8 mouse cellular contexts compared by ENCODE assay signal in the genomic region with DNA sequence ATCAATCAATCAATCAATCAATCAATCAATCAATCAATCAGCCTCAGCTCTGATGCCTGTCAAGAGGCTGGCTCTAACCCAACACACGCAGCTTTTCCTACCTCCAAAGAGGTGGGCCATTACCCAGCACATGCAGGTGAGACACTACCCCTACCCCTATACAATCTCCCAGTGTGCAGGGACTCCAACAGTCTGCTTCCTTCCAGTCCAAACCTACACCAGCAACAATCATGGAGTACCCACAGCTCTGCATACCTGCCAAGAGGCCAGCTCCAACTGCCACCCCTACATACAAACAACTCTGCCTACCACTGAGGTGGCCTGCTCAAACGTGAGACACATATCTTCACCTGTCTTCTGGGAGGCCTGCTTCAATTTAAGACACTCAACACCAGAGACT.
A peak's percentile ranks its signal among the peaks of the same experiment; 100 is the strongest.
DNase-seq lines count a peak whose midpoint lies in the region; ATAC-seq and TF ChIP-seq lines count a peak whose summit lies in the region.
"Not testable (repeated sequence)": the region's sequence is repeated elsewhere in the genome, so short reads cannot be mapped to it uniquely, and the experiment has no call there.

No protein-coding gene starts in this region.

- DNase-seq in forebrain, embryonic 14.5 days (ENCODE audit: low spot score); hindbrain, postnatal 0 days (ENCODE audit: low spot score); lung, embryonic 14.5 days: not testable (repeated sequence)
- DNase-seq in limb, embryonic 11.5 days (ENCODE audit: low spot score), result peak; percentile 17

- not testable (repeated sequence) for H3K4me2 ChIP-seq in embryonic facial prominence, embryonic 12.5 days (replicated peaks); forebrain, embryonic 14.5 days (ENCODE audit: low read length); heart, embryonic 15.5 days; hindbrain, postnatal 0 days (ENCODE audit: low read depth, low read length); limb, embryonic 11.5 days (ENCODE audit: low read depth, severe bottlenecking); lung, embryonic 14.5 days; midbrain, embryonic 15.5 days

- H3K27ac ChIP-seq in embryonic facial prominence, embryonic 12.5 days; forebrain, embryonic 14.5 days (ENCODE audit: low read depth, low read length); heart, embryonic 15.5 days; hindbrain, postnatal 0 days; limb, embryonic 11.5 days (replicated peaks; ENCODE audit: low read depth, low read length); lung, embryonic 14.5 days (ENCODE audit: low read depth); midbrain, embryonic 15.5 days: not testable (repeated sequence)

- not testable (repeated sequence) for H3K4me1 ChIP-seq in embryonic facial prominence, embryonic 12.5 days; forebrain, embryonic 14.5 days (ENCODE audit: control insufficient read depth, insufficient read depth, low read length); heart, embryonic 15.5 days (replicated peaks); hindbrain, postnatal 0 days (ENCODE audit: insufficient read depth, low read length); limb, embryonic 11.5 days (ENCODE audit: control insufficient read depth, insufficient read depth, low read length); lung, embryonic 14.5 days (ENCODE audit: insufficient read depth); midbrain, embryonic 15.5 days

- peak; percentile 74; the same call in 1 of the 2 replicates for ATAC-seq in embryonic facial prominence, embryonic 12.5 days (ENCODE audit: insufficient number of reproducible peaks, insufficient read depth, low FRiP score, low TSS enrichment)
- peak; percentile 37; the same call in 1 of the 2 replicates for ATAC-seq in forebrain, embryonic 14.5 days
- ATAC-seq in heart, embryonic 15.5 days (replicated peaks; ENCODE audit: insufficient number of reproducible peaks, insufficient read depth, low FRiP score, low read depth), result peak; percentile 70
- ATAC-seq in hindbrain, postnatal 0 days, result peak; percentile 55; the same call in 1 of the 2 replicates
- peak; percentile 64; the same call in 1 of the 2 replicates for ATAC-seq in limb, embryonic 11.5 days (ENCODE audit: insufficient number of reproducible peaks, low FRiP score, low TSS enrichment, low read depth)
- peak; percentile 62 for ATAC-seq in lung, embryonic 14.5 days (ENCODE audit: insufficient read depth)
- ATAC-seq in midbrain, embryonic 15.5 days (replicated peaks), result peak; percentile 39; the same call in 1 of the 2 replicates
- ATAC-seq in neutrophil, adult 5-6 weeks (ENCODE audit: extremely low read depth, insufficient number of reproducible peaks, low FRiP score, poor library complexity, severe bottlenecking), result peak; percentile 13; the same call in 1 of the 2 replicates

- WGBS in embryonic facial prominence, embryonic 12.5 days, result 69% methylated on average over 2 of the region's 2 CpGs
- WGBS in forebrain, embryonic 14.5 days, result 74% methylated on average over 2 of the region's 2 CpGs
- 51% methylated on average over 2 of the region's 2 CpGs for whole genome bisulfite sequencing in heart, embryonic 15.5 days
- WGBS in hindbrain, postnatal 0 days, result 75% methylated on average over 2 of the region's 2 CpGs
- 71% methylated on average over 2 of the region's 2 CpGs for WGBS in limb, embryonic 11.5 days
- WGBS in lung, embryonic 14.5 days, result 58% methylated on average over 2 of the region's 2 CpGs
- 77% methylated on average over 2 of the region's 2 CpGs for WGBS in midbrain, embryonic 15.5 days

- not testable (repeated sequence) for TF ChIP-seq CTCF in hindbrain, postnatal 0 days (IDR thresholded peaks at IDR 0.05; ENCODE audit: low read depth); lung, embryonic 14.5 days (IDR thresholded peaks at IDR 0.05; ENCODE audit: low read depth)

- H3K9ac ChIP-seq in embryonic facial prominence, embryonic 12.5 days; forebrain, embryonic 14.5 days (ENCODE audit: low read length); heart, embryonic 15.5 days; hindbrain, postnatal 0 days (replicated peaks; ENCODE audit: low read length); limb, embryonic 11.5 days (ENCODE audit: low read length); lung, embryonic 14.5 days; midbrain, embryonic 15.5 days: not testable (repeated sequence)

- H3K36me3 ChIP-seq in embryonic facial prominence, embryonic 12.5 days; forebrain, embryonic 14.5 days (ENCODE audit: control insufficient read depth, insufficient read depth, low read length); heart, embryonic 15.5 days; hindbrain, postnatal 0 days (ENCODE audit: insufficient read depth, low read length); limb, embryonic 11.5 days (ENCODE audit: control insufficient read depth, insufficient read depth, low read length); lung, embryonic 14.5 days (ENCODE audit: insufficient read depth); midbrain, embryonic 15.5 days (replicated peaks): not testable (repeated sequence)

- not testable (repeated sequence) for H3K9me3 ChIP-seq in embryonic facial prominence, embryonic 12.5 days; forebrain, embryonic 14.5 days (replicated peaks; ENCODE audit: control insufficient read depth, low read length); heart, embryonic 15.5 days (replicated peaks); hindbrain, postnatal 0 days (ENCODE audit: low read length); limb, embryonic 11.5 days (ENCODE audit: control insufficient read depth, low read length); lung, embryonic 14.5 days (ENCODE audit: low read depth, low read length); midbrain, embryonic 15.5 days

- H3K4me3 ChIP-seq in embryonic facial prominence, embryonic 12.5 days; forebrain, embryonic 14.5 days (ENCODE audit: low read depth, low read length); heart, embryonic 15.5 days; hindbrain, postnatal 0 days (ENCODE audit: low read length); limb, embryonic 11.5 days (ENCODE audit: low read depth, low read length); lung, embryonic 14.5 days (ENCODE audit: low read depth, low read length); midbrain, embryonic 15.5 days: not testable (repeated sequence)

- H3K27me3 ChIP-seq in embryonic facial prominence, embryonic 12.5 days; forebrain, embryonic 14.5 days (replicated peaks; ENCODE audit: control insufficient read depth, insufficient read depth, low read length); heart, embryonic 15.5 days; hindbrain, postnatal 0 days (ENCODE audit: insufficient read depth, low read length); limb, embryonic 11.5 days (ENCODE audit: control insufficient read depth, insufficient read depth, low read length); lung, embryonic 14.5 days (ENCODE audit: insufficient read depth, low read length); midbrain, embryonic 15.5 days (replicated peaks): not testable (repeated sequence)

Comparison
In these comparisons a context has a peak if more than half of its experiments do, and no peak if none do; other contexts are left out.
1. ATAC-seq: peak in every context shown above with its lines; median percentile 74 in embryonic facial prominence, embryonic 12.5 days; 70 in heart, embryonic 15.5 days; 64 in limb, embryonic 11.5 days; 62 in lung, embryonic 14.5 days; 55 in hindbrain, postnatal 0 days; 39 in midbrain, embryonic 15.5 days; 37 in forebrain, embryonic 14.5 days; 13 in neutrophil, adult 5-6 weeks.